Mouse (Mus musculus) limb, embryonic 13.5 days (tissue): ENCODE results near the gene Cacybp. TPM values are rescaled to one million over a fixed set of nuclear protein-coding genes. Genes with fewer than 3 reads are reported as not detected.

Experiments
- polyA plus RNA-seq: library from polyadenylated mRNA; unstranded; fragments of >200 nt; fragmentation: Nextera tagmentation; extraction: Ambion mirVana; gene quantifications from 2 replicates; pipeline ENCODE4 v1.2.1, GENCODE M21; 2015

Gene Cacybp
- polyA plus RNA-seq, 1 experiment from 2014 or later, result 224 TPM

Other genes starting within 250 kb of the Cacybp start
- 11.8 TPM in 2 replicates for gene 4930523C07Rik, start 168.5 kb downstream of the Cacybp start, polyA plus RNA-seq
- 1.3 and 2.0 TPM in 2 replicates for gene Tnn, start 59.3 kb downstream of the Cacybp start, polyA plus RNA-seq
- 246 and 249 TPM in 2 replicates for gene Mrps14, start 17.7 kb downstream of the Cacybp start, polyA plus RNA-seq